Mouse (Mus musculus): ENCODE measurements around the gene Ube2u.

GRCm38 (mm10) chr4:100496521-100496920 is 17.9 kb downstream of the Ube2u start:
- TF ChIP-seq POLR2A (IDR thresholded peaks at IDR 0.05; ENCODE audit: insufficient read depth, low read depth, low read length), result no peak
- TF ChIP-seq CTCF (IDR thresholded peaks at IDR 0.05), result no peak
- TF ChIP-seq EP300 (IDR thresholded peaks at IDR 0.05; ENCODE audit: insufficient read depth, low read depth, low read length), result no peak

All from heart, adult 2 months (tissue).